Mouse (Mus musculus): Measurements from ENCODE around the gene Rhoh.

The Rhoh gene

DNA sequence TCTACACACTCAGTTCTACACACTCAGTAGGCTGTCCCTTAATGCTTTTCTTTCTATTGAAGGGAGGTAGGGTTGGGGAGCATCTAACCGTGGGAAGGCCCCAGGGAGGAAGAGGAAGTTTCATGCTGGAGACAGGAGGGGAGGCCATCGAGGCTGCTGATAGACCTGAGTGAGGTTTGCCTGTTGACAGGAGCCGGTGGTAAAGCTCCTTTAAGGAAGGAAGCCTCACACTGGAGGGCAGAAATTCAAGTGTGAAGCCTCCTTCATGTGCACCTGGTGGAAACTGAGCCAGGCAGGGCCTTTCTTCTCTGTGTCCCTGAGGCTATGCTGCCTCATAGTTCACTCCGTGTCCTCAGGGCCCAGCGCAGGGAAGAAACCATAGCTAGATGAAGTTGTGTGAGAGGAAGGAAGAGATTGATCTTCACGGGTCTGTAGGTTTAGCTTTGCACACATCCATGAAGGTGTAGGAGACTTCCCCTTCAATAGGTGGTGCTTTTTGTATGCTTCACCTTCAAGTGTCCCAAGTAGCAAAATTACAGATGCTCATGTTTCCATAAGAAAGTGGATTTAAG lies 34.2 kb downstream of the Rhoh start:
- no peak for DNase-seq (ENCODE audit: low read depth, low spot score)

- DNase-seq (ENCODE audit: low read depth, low spot score) = no peak
Observed at GRCm38 (mm10) chr5:65895764-65896163, 34.8 kb downstream of the Rhoh start.

GRCm38 (mm10) chr5:65897731-65898130 lies 36.7 kb downstream of the Rhoh start:
- DNase-seq (ENCODE audit: low read depth, low spot score) = no peak

DNA sequence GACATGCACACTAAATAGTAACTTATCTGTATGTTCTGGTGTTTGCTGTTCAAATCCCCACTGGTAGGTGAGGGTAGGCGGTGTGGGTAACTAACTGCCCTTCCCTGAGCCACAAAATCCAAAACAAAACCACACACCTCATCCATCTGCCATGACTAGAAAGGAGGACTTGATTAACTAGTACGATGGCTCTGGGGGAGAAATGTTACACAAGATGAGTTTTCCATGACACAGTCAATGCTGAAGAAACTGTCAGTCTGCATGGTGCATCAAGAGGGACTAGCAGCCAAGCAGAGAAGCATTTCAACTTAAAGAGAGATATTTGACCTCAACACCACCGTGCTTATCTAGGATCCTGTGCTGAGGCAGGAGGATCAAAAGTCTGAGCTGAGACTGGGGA lies 37.7 kb downstream of the Rhoh start:
- no peak for DNase-seq (ENCODE audit: low read depth, low spot score)

GRCm38 (mm10) chr5:65900113-65900512 lies 39.1 kb downstream of the Rhoh start:
- DNase-seq (ENCODE audit: low read depth, low spot score) = no peak

- DNase-seq (ENCODE audit: low read depth, low spot score) = peak; percentile 30
Observed at GRCm38 (mm10) chr5:65900862-65901265, 39.9 kb downstream of the Rhoh start.

- DNase-seq (ENCODE audit: low read depth, low spot score) = no peak
Observed at GRCm38 (mm10) chr5:65901868-65902418, 40.9 kb downstream of the Rhoh start.

DNA sequence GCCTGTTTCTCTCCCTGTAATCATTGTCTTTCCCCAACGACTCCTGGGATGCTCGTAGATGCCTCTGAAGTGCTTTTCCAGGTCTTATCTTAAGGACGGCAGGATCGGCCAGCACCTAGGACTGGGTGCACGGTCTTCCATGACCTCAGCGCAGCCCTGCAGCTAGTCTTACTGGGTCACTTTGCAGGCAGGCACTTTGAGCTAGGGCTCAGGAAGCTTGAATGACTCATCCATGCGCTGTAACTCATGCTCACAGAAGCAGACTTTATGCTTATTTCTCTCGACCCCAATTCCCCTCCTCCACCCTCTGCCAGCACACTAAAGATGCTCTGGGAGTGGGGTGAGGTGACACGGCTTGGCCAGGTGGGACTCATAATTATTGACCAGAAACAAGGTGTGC lies 41.8 kb downstream of the Rhoh start:
- DNase-seq (ENCODE audit: low read depth, low spot score) = no peak

- no peak for DNase-seq (ENCODE audit: low read depth, low spot score)
Observed at GRCm38 (mm10) chr5:65904476-65904875, 43.5 kb downstream of the Rhoh start.

GRCm38 (mm10) chr5:65908751-65909150 lies 47.7 kb downstream of the Rhoh start:
- no peak for DNase-seq (ENCODE audit: low read depth, low spot score)

DNA sequence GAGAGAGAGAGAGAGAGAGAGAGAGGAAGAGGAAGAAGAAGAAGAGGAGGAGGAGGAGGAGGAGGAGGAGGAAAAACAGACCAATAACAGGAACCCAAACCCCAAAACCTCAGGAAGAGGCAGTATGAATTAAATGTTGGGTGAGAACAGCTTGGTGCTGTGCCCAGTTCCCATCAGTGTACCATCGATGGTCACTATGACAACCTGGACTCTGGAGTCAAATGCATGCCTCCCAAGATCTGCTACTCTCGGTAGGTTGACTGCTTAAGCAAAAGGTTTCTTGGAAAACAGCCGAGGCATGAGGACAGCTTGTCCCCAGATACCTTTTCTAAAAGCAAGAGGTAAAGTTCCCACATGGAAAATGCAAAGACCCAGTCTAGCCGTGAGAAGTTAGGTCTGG lies 48.3 kb downstream of the Rhoh start:
- DNase-seq (ENCODE audit: low read depth, low spot score) = no peak

- no peak for DNase-seq (ENCODE audit: low read depth, low spot score)
Observed at GRCm38 (mm10) chr5:65910398-65910797, 49.4 kb downstream of the Rhoh start.

- DNase-seq (ENCODE audit: low read depth, low spot score) = no peak
Observed at GRCm38 (mm10) chr5:65911676-65912075, 50.7 kb downstream of the Rhoh start.

DNA sequence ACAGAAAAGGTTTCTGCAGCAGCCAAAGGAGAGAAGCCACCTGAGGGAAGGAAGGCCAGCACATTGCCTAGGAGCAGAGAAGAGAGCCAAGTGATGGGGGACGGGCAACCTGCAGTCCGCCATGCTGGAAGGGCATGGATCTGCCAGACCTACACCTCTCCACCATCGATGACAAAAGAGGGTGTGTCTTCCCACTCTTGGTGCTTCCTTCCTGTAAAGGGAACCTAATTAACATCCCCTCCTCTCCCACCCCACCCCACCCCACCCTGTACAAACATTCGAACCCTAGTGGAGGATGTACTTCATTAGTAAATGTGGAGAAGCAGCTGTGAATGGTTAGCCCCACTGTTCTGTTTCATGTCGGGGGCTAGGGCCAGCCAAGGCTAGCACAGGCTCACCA lies 51.2 kb downstream of the Rhoh start:
- DNase-seq (ENCODE audit: low read depth, low spot score) = peak; percentile 77

DNA sequence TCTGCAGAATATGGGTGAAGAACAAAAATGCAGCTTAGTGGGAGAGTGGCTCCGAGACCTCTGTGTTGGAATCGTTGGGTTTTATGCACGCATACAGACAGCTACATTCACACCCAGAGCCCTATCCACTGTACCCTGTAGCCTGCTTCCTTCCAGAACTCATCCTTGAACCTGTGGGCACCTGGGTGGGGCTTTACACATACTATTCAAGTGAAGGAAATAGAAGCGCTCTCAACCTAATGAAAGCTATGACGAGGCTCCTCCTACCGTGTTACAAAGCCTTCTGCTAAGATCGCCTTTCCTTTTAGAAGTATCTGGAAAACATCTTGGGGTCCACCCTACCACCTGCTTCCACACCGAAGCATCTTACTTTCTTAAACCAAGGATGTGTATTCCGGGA lies 52.1 kb downstream of the Rhoh start:
- peak; percentile 26 for DNase-seq (ENCODE audit: low read depth, low spot score)

DNA sequence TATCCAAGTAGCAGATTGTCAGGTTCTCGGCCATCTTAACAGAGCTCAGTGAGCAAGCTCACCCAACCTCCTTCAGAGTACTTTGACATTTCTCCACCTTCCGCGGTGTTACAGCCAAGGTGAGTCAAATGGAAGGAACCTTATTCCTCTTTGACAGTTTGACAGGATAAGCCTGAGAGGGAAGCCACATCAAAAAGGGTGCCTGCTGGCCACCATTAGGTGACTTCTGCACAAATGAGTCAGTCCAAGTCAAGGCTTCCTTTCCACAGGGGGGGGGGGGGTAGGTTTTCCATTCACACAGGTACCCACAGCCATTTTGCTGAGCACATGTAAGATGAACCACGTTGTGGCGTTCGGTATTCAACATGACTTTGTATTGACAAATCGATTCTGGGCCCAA lies 53.3 kb downstream of the Rhoh start:
- DNase-seq (ENCODE audit: low read depth, low spot score) = no peak

DNA sequence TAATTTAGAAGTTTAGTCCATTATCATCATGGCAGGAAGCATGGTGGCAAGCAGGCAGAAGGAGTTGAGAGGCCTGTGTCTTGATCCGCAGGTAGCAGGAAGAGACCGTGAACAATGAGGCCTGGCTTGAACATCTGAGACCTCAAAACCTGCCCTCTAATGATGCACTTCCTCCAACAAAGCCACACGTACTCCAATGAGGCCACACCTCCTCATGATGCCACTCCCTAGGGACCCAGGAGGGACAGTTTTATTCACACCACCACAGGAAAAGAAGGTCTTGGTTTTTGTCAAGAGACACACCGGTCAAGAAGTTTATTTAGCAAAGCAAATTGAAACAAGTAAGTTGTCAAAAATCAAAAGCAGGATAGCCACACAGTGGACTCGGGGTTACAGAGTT lies 55.9 kb downstream of the Rhoh start:
- no peak for DNase-seq (ENCODE audit: low read depth, low spot score)

DNA sequence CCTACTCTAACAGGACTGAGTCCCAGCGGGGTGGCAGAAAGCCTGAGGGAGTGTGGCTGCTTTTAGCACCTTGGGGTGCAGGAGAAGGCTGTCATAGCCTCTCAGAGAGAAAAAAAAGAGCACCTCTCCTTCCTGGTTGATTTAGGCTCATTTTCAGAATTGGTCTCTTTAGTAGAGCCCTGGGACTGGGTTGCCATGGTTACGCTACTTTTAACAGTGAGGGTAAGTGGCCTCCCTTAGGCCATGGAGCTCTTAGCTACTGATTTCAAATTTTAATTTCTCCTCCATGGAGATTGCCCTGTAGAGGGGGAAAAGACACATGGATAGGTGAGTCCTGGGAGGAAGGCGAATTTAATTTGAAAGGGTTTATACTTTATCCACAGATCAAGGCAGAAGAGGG lies 57.6 kb downstream of the Rhoh start:
- DNase-seq (ENCODE audit: low read depth, low spot score) = peak; percentile 43

- no peak for DNase-seq (ENCODE audit: low read depth, low spot score)
Observed at GRCm38 (mm10) chr5:65919326-65919725, 58.3 kb downstream of the Rhoh start.

- no peak for DNase-seq (ENCODE audit: low read depth, low spot score)
Observed at GRCm38 (mm10) chr5:65919904-65920303, 58.9 kb downstream of the Rhoh start.

DNA sequence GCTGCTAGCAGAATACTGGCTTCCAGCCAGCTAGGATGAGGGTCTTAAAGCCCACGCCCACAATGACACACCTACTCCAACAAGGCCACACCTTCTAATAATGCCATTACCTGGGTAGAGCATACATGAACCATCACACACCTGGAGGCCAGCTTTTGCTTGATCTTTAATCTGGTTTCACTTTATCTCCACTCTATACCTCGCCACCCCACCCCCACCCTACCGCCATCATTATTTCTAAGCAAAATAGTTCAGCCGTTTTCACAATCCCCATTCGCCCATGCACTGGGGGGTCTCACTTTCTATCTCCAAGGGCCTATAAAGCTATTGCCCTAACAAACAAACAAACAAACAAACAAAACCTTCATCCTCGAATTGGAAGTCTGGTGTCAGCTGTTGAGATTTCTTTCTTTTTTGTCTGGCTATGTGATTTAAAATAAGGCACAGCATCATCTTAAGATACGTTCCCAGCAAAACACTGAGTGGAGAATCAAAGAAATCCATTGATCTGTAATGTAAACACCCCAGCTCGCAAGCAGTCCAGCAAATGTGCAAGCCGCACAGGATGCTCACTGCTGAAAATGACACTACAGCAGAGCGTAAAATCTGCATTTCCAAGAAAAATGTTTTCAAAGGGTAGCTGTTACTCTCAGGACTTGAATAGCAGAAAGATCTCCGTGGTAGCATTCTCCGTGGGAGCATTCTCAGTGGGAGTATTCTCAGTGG lies 59.9 kb downstream of the Rhoh start:
- DNase-seq (ENCODE audit: low read depth, low spot score) = no peak

DNA sequence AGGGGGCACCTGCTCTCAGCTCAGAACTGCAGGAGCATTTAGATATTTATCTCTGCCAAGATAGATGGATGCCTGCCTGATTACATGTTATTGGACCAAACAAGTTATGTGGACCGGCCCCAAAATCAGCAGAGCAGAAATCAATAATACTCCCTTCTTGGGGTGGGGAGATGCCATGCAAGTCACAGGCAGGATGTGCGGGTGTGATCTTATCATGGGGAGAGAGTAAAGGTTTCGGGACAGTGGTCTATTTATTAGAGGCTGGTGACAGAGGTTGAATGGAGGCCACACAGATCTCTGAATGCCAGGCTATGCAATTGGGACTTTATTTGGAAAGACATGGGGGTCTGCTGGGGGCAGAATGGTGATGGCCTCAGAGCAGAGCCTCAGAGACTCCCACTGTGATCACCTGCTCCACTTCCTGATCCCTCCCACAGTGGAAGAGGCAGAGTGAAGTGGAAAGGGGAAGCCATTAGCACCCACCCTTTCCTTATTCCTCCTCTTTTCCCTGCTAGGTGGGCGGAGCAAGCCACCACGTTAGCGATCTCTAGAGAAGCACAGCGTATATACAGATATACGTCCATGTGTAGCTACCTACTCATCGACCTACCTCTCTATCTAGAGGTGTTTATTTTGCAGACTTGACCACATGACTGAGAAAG lies 60.6 kb downstream of the Rhoh start:
- no peak for DNase-seq (ENCODE audit: low read depth, low spot score)

- no peak for DNase-seq (ENCODE audit: low read depth, low spot score)
Observed at GRCm38 (mm10) chr5:65926666-65927065, 65.7 kb downstream of the Rhoh start.
